Mouse (Mus musculus) megakaryocyte, embryonic 14.5 days (primary cell): ENCODE results near the gene Rassf6. TPM values are rescaled to one million over a fixed set of nuclear protein-coding genes. Genes with fewer than 3 reads are reported as not detected.

Source experiments
- H3K27me3 ChIP-seq: replicated peaks from 2 replicates; pipeline ENCODE3; 2012; ENCODE audit warnings: inconsistent platforms
- H3K36me3 ChIP-seq: replicated peaks from 2 replicates; pipeline ENCODE3; 2012; ENCODE audit warnings: low read length, inconsistent platforms, mixed read lengths
- H3K4me1 ChIP-seq: 2 replicates; pipeline ENCODE4 v1.6.1; 2012; ENCODE audit warnings: inconsistent platforms
- H3K4me3 ChIP-seq: replicated peaks from 2 replicates; pipeline ENCODE3; 2012; ENCODE audit warnings: moderate library complexity, mild to moderate bottlenecking, inconsistent platforms
- H3K9me3 ChIP-seq: 2 replicates; pipeline ENCODE4 v1.6.1; 2012; ENCODE audit warnings: inconsistent platforms
- FLI1 ChIP-seq: IDR thresholded peaks from 2 replicates; pipeline ENCODE4 v1.6.1; 2012; ENCODE audit warnings: low read length, inconsistent platforms, mixed read lengths
- GATA1 ChIP-seq: IDR thresholded peaks from 3 replicates; pipeline ENCODE4 v1.6.1; 2012; ENCODE audit warnings: mixed read lengths, low read length, inconsistent platforms, borderline replicate concordance
- polyA plus RNA-seq: library from polyadenylated mRNA; stranded (reverse); fragments of >175 nt; gene quantifications from 2 replicates; pipeline ENCODE4 v1.2.3, GENCODE M21; 2012; ENCODE audit warnings: low replicate concordance; ENCODE audit not compliant: insufficient read depth

Rassf6 gene
- polyA plus RNA-seq = not detected in 2 replicates

- peak within 1 kb of the TSS; percentile 90 for H3K4me3 ChIP-seq
- TF ChIP-seq FLI1 = no peak
- TF ChIP-seq GATA1 = no peak
Measured at GRCm38 (mm10) chr5:90640286-90641217, at the start of gene Rassf6. TSS of gene Rassf6 (minus strand) at chr5:90640657.

GRCm38 (mm10) chr5:90689426-90690128 lies 49.1 kb upstream of the Rassf6 start:
- TF ChIP-seq FLI1 = no peak
- TF ChIP-seq GATA1 = no peak
- Histone ChIP-seq H3K4me3 (peak overlapping the region; percentile 81), H3K27me3 (no peaks in the 10 kb centered on the region), H3K9me3 (0 out of 2 replicates have a peak, but pooled peaks cover 3% of the 10 kb centered on the region), H3K4me1 (peaks cover 81% of the 10 kb centered on the region), H3K36me3 (peaks cover 11% of the 10 kb centered on the region)

More at GRCm38 (mm10) chr5:90640286-90641217, at the start of gene Rassf6:
- peaks cover 30% of the 10 kb centered on the region for H3K4me1 ChIP-seq
- H3K36me3 ChIP-seq = no peaks in the 10 kb centered on the region
- no peaks in the 10 kb centered on the region for H3K9me3 ChIP-seq
- H3K27me3 ChIP-seq = peaks cover 7% of the 10 kb centered on the region

- H3K9me3 ChIP-seq = 0 out of 2 replicates have a peak, but pooled peaks cover 3% of the 10 kb centered on the region
- no peak overlapping the region for H3K4me3 ChIP-seq
- peaks cover 88% of the 10 kb centered on the region for H3K4me1 ChIP-seq
- H3K36me3 ChIP-seq = peaks cover 21% of the 10 kb centered on the region
- H3K27me3 ChIP-seq = no peaks in the 10 kb centered on the region
- TF ChIP-seq FLI1 (no peak), GATA1 (no peak)
Measured at GRCm38 (mm10) chr5:90687913-90688312, 47.5 kb upstream of the Rassf6 start.

- Histone ChIP-seq H3K4me1 (peaks cover 82% of the 10 kb centered on the region), H3K27me3 (no peaks in the 10 kb centered on the region), H3K4me3 (no peak overlapping the region), H3K9me3 (0 out of 2 replicates have a peak, but pooled peaks cover 3% of the 10 kb centered on the region), H3K36me3 (peaks cover 20% of the 10 kb centered on the region)
- no peak for TF ChIP-seq FLI1
- TF ChIP-seq GATA1 = no peak
Measured at GRCm38 (mm10) chr5:90684994-90685393, 44.5 kb upstream of the Rassf6 start.

GRCm38 (mm10) chr5:90681842-90682241 lies 41.4 kb upstream of the Rassf6 start:
- Histone ChIP-seq H3K4me1 (peaks cover 77% of the 10 kb centered on the region), H3K27me3 (no peaks in the 10 kb centered on the region), H3K4me3 (no peak overlapping the region), H3K36me3 (peaks cover 15% of the 10 kb centered on the region), H3K9me3 (0 out of 2 replicates have a peak, but pooled peaks cover 3% of the 10 kb centered on the region)
- no peak for TF ChIP-seq GATA1
- no peak for TF ChIP-seq FLI1

- no peak for TF ChIP-seq FLI1
- TF ChIP-seq GATA1 = no peak
- H3K9me3 ChIP-seq = no peaks in the 10 kb centered on the region
- H3K27me3 ChIP-seq = no peaks in the 10 kb centered on the region
- H3K4me3 ChIP-seq = no peak overlapping the region
- H3K4me1 ChIP-seq = peaks cover 44% of the 10 kb centered on the region
- no peaks in the 10 kb centered on the region for H3K36me3 ChIP-seq
Measured at GRCm38 (mm10) chr5:90677560-90677959, 37.1 kb upstream of the Rassf6 start.

- peak overlapping the region; percentile 42 for H3K4me3 ChIP-seq
- TF ChIP-seq GATA1 (no peak), FLI1 (no peak)
- no peaks in the 10 kb centered on the region for H3K36me3 ChIP-seq
Measured at GRCm38 (mm10) chr5:90661852-90662251, 21.4 kb upstream of the Rassf6 start.

GRCm38 (mm10) chr5:90661436-90661835 lies 21.0 kb upstream of the Rassf6 start:
- no peaks in the 10 kb centered on the region for H3K9me3 ChIP-seq
- TF ChIP-seq GATA1 = no peak
- TF ChIP-seq FLI1 = no peak
- no peaks in the 10 kb centered on the region for H3K36me3 ChIP-seq
- H3K4me3 ChIP-seq = peak overlapping the region; percentile 42
- no peaks in the 10 kb centered on the region for H3K27me3 ChIP-seq
- peaks cover 61% of the 10 kb centered on the region for H3K4me1 ChIP-seq

More at GRCm38 (mm10) chr5:90661852-90662251, 21.4 kb upstream of the Rassf6 start:
- Histone ChIP-seq H3K4me1 (peaks cover 65% of the 10 kb centered on the region), H3K27me3 (no peaks in the 10 kb centered on the region), H3K9me3 (no peaks in the 10 kb centered on the region)

- Histone ChIP-seq H3K4me1 (peaks cover 53% of the 10 kb centered on the region), H3K27me3 (no peaks in the 10 kb centered on the region), H3K4me3 (no peak overlapping the region), H3K9me3 (no peaks in the 10 kb centered on the region), H3K36me3 (no peaks in the 10 kb centered on the region)
- TF ChIP-seq FLI1 (no peak), GATA1 (no peak)
Measured at GRCm38 (mm10) chr5:90660411-90660810, 20.0 kb upstream of the Rassf6 start.
